Mouse (Mus musculus): ENCODE data around the gene Pip5kl1.
A peak's percentile ranks its signal among the peaks of the same experiment; 100 is the strongest.

The Pip5kl1 gene

GRCm38 (mm10) chr2:32574497-32574896, at the start of gene Pip5kl1:
Gene Pip5kl1 (plus strand): TSS chr2:32574797.
- no peak for DNase-seq

GRCm38 (mm10) chr2:32525816-32526215, 48.8 kb upstream of the Pip5kl1 start:
- DNase-seq: no peak

GRCm38 (mm10) chr2:32527468-32527966, 47.1 kb upstream of the Pip5kl1 start:
- DNase-seq: no peak

- no peak for DNase-seq
Measured at GRCm38 (mm10) chr2:32528326-32528725, 46.3 kb upstream of the Pip5kl1 start.

GRCm38 (mm10) chr2:32530479-32530878, 44.1 kb upstream of the Pip5kl1 start:
- DNase-seq: no peak

- no peak for DNase-seq
Measured at GRCm38 (mm10) chr2:32533163-32533562, 41.4 kb upstream of the Pip5kl1 start.

GRCm38 (mm10) chr2:32534061-32534732, 40.4 kb upstream of the Pip5kl1 start:
- peak; percentile 64 for DNase-seq

- peak; percentile 99 for DNase-seq
Measured at GRCm38 (mm10) chr2:32534733-32535471, 39.7 kb upstream of the Pip5kl1 start, which contains the start of gene Fam102a. Gene Fam102a (plus strand): TSS chr2:32535332.

GRCm38 (mm10) chr2:32535501-32535991, 39.1 kb upstream of the Pip5kl1 start:
- peak; percentile 71 for DNase-seq

- DNase-seq: no peak
Measured at GRCm38 (mm10) chr2:32536086-32536633, 38.4 kb upstream of the Pip5kl1 start.

- DNase-seq: peak; percentile 41
Measured at GRCm38 (mm10) chr2:32536634-32537359, 37.8 kb upstream of the Pip5kl1 start.

- DNase-seq: no peak
Measured at GRCm38 (mm10) chr2:32537360-32537905, 37.2 kb upstream of the Pip5kl1 start.

- DNase-seq: no peak
Measured at GRCm38 (mm10) chr2:32537941-32538340, 36.7 kb upstream of the Pip5kl1 start.

GRCm38 (mm10) chr2:32538461-32538860, 36.1 kb upstream of the Pip5kl1 start:
- no peak for DNase-seq

GRCm38 (mm10) chr2:32539452-32539981, 35.1 kb upstream of the Pip5kl1 start:
- DNase-seq: no peak

- DNase-seq: no peak
Measured at GRCm38 (mm10) chr2:32541333-32541908, 33.2 kb upstream of the Pip5kl1 start.

GRCm38 (mm10) chr2:32541986-32542573, 32.5 kb upstream of the Pip5kl1 start:
- no peak for DNase-seq

- DNase-seq: no peak
Measured at GRCm38 (mm10) chr2:32543031-32543449, 31.6 kb upstream of the Pip5kl1 start.

GRCm38 (mm10) chr2:32546951-32547350, 27.6 kb upstream of the Pip5kl1 start:
- DNase-seq: no peak

- no peak for DNase-seq
Measured at GRCm38 (mm10) chr2:32547380-32547779, 27.2 kb upstream of the Pip5kl1 start.

GRCm38 (mm10) chr2:32547964-32548739, 26.4 kb upstream of the Pip5kl1 start:
- peak; percentile 58 for DNase-seq
